Comparison of ENCODE assay signal across 12 mouse cellular contexts in genomic region chr14:55581981-55582681, GRCm38 (mm10). TPM values are rescaled to one million over a fixed set of nuclear protein-coding genes. Genes with fewer than 3 reads are reported as not detected.
DNase-seq lines count a peak whose midpoint lies in the region; ATAC-seq and TF ChIP-seq lines count a peak whose summit lies in the region.
"Had no signal": no experiment of that assay in that cellular context is flagged by ENCODE, and none has a peak within 500 bp of the region (broad histone marks: within the 10 kb centered on the region; RNA-seq: fewer than 3 reads in every experiment).

No protein-coding gene starts in this region.

- peak; percentile 40; the same call in 1 of the 2 replicates for TF ChIP-seq CTCF in cerebellum, adult 2 months (IDR thresholded peaks at IDR 0.05; ENCODE audit: borderline replicate concordance, insufficient read depth, low read depth, low read length)
- TF ChIP-seq CTCF in lung, postnatal 0 days (IDR thresholded peaks at IDR 0.05): peak; percentile 60
- peak; percentile 72; the same call in 1 of the 2 replicates for TF ChIP-seq CTCF in small intestine, adult 2 months (IDR thresholded peaks at IDR 0.05; ENCODE audit: extremely low read depth, insufficient read length, insufficient replicate concordance, low read depth, low read length)

- no peak overlapping the region for H3K4me3 ChIP-seq in cerebellum, adult 2 months (replicated peaks; ENCODE audit: insufficient read depth, low read depth, low read length)
- no peak overlapping the region for H3K4me3 ChIP-seq in lung, postnatal 0 days (ENCODE audit: low read depth, low read length)
- no peak overlapping the region for H3K4me3 ChIP-seq in small intestine, adult 2 months (ENCODE audit: low read depth, low read length)

- no peak overlapping the region for H3K9ac ChIP-seq in lung, postnatal 0 days (replicated peaks; ENCODE audit: low read depth)

- 80% methylated on average over 9 of the region's 9 CpGs for WGBS in cerebellum, adult 2 months
- WGBS in lung, postnatal 0 days: 78% methylated on average over 9 of the region's 9 CpGs
- WGBS in small intestine, adult 2 months: 66% methylated on average over 9 of the region's 9 CpGs

- H3K9me3 ChIP-seq in lung, postnatal 0 days (ENCODE audit: low read length): no peaks in the 10 kb centered on the region

- no peak for TF ChIP-seq EP300 in lung, postnatal 0 days (IDR thresholded peaks at IDR 0.05)

- TF ChIP-seq POLR2A in cerebellum, adult 2 months (IDR thresholded peaks at IDR 0.05; ENCODE audit: borderline replicate concordance, insufficient read depth, low read length): no peak
- TF ChIP-seq POLR2A in small intestine, adult 2 months (IDR thresholded peaks at IDR 0.05; ENCODE audit: low read depth, low read length): no peak

- H3K36me3 ChIP-seq in lung, postnatal 0 days (ENCODE audit: insufficient read depth, low read length): peaks cover 18% of the 10 kb centered on the region; the same call in 1 of the 2 replicates
- peaks cover 32% of the 10 kb centered on the region for H3K36me3 ChIP-seq in small intestine, adult 2 months (ENCODE audit: control insufficient read depth, insufficient read depth, low read length)

- no peak for ATAC-seq in lung, postnatal 0 days

- no peaks in the 10 kb centered on the region for H3K27me3 ChIP-seq in cerebellum, adult 2 months (ENCODE audit: control insufficient read depth, insufficient read depth, low read length)
- no peaks in the 10 kb centered on the region for H3K27me3 ChIP-seq in lung, postnatal 0 days (replicated peaks; ENCODE audit: insufficient read depth, low read length)
- no peaks in the 10 kb centered on the region for H3K27me3 ChIP-seq in small intestine, adult 2 months (ENCODE audit: control insufficient read depth, insufficient read depth, low read length)

- no peak overlapping the region for H3K27ac ChIP-seq in cerebellum, adult 2 months (ENCODE audit: insufficient read depth, low read length)
- H3K27ac ChIP-seq in lung, postnatal 0 days (ENCODE audit: low read length): no peak overlapping the region
- H3K27ac ChIP-seq in small intestine, adult 2 months (ENCODE audit: insufficient read depth, low read depth, low read length): no peak overlapping the region

- peaks cover 3% of the 10 kb centered on the region; the same call in 1 of the 2 replicates for H3K4me1 ChIP-seq in cerebellum, adult 2 months (ENCODE audit: control insufficient read depth, insufficient read depth, low read length)
- H3K4me1 ChIP-seq in lung, postnatal 0 days (ENCODE audit: insufficient read depth, low read depth, low read length): no peaks in the 10 kb centered on the region; the same call in 1 of the 2 replicates
- no peaks in the 10 kb centered on the region; the same call in 1 of the 2 replicates for H3K4me1 ChIP-seq in small intestine, adult 2 months (ENCODE audit: control insufficient read depth, insufficient read depth, insufficient read length, low read length)

- DNase-seq in cerebellum, adult 2 months: no peak
- no peak for DNase-seq in cerebellum, postnatal 10 days
- DNase-seq in lung, postnatal 0 days (ENCODE audit: low spot score): no peak
- DNase-seq in lung, postnatal 4 days: no peak
- peak; percentile 71 for DNase-seq in ZHBTc4 (ENCODE audit: low read depth, low spot score)
- no peak for DNase-seq in cerebellum, postnatal 25 days
- no peak for DNase-seq in neural tube, embryonic 10.5 days (ENCODE audit: extremely low spot score, low spot score)
- DNase-seq: embryo, embryonic 11 days; kidney, postnatal 25 days; left cerebral cortex, postnatal 4 days had no signal

- no peak overlapping the region for H3K4me2 ChIP-seq in lung, postnatal 0 days (replicated peaks; ENCODE audit: low read depth, low read length)

RNA-seq across cellular contexts. Expression of gene Emc9, which starts 3.0 kb away (rescaled TPM):
- polyA plus RNA-seq in cerebellum, adult 2 months (2012; rRNA removed): 90.9 and 92.8 TPM in 2 replicates
- 18.3 and 18.9 TPM in 2 replicates for polyA plus RNA-seq in lung, postnatal 0 days (2015; fragmentation: Nextera tagmentation; extraction: Ambion mirVana)
- 12.2 and 23.0 TPM in 2 replicates for polyA plus RNA-seq in small intestine, adult 2 months (2012; rRNA removed)

RNA-seq across cellular contexts. Expression of gene Psme1, which starts 4.2 kb away (rescaled TPM):
- polyA plus RNA-seq in cerebellum, adult 2 months (2012; rRNA removed): 38.4 and 40.7 TPM in 2 replicates
- polyA plus RNA-seq in lung, postnatal 0 days (2015; fragmentation: Nextera tagmentation; extraction: Ambion mirVana): 215 and 219 TPM in 2 replicates
- polyA plus RNA-seq in small intestine, adult 2 months (2012; rRNA removed): 71.4 and 167 TPM in 2 replicates

RNA-seq across cellular contexts. Expression of gene Fitm1, which starts 6.7 kb away (rescaled TPM):
- polyA plus RNA-seq in cerebellum, adult 2 months (2012; rRNA removed): not detected in 2 replicates
- polyA plus RNA-seq in lung, postnatal 0 days (2015; fragmentation: Nextera tagmentation; extraction: Ambion mirVana): 1.3 and 1.5 TPM in 2 replicates
- 0.46 TPM in 1 of 2 replicates, not detected in the other for polyA plus RNA-seq in small intestine, adult 2 months (2012; rRNA removed)
- polyA plus RNA-seq: forebrain, embryonic 11.5 days had no signal

RNA-seq across cellular contexts. Expression of gene Psme2, which starts 8.8 kb away (rescaled TPM):
- 43.1 and 46.8 TPM in 2 replicates for polyA plus RNA-seq in cerebellum, adult 2 months (2012; rRNA removed)
- polyA plus RNA-seq in lung, postnatal 0 days (2015; fragmentation: Nextera tagmentation; extraction: Ambion mirVana): 308 and 312 TPM in 2 replicates
- polyA plus RNA-seq in small intestine, adult 2 months (2012; rRNA removed): 85.3 and 142 TPM in 2 replicates

RNA-seq across cellular contexts. Expression of gene Rnf31, which starts 9.4 kb away (rescaled TPM):
- 31.1 and 32.9 TPM in 2 replicates for polyA plus RNA-seq in cerebellum, adult 2 months (2012; rRNA removed)
- polyA plus RNA-seq in lung, postnatal 0 days (2015; fragmentation: Nextera tagmentation; extraction: Ambion mirVana): 17.4 and 24.1 TPM in 2 replicates
- 28.8 and 65.8 TPM in 2 replicates for polyA plus RNA-seq in small intestine, adult 2 months (2012; rRNA removed)
